In the genomic region with DNA sequence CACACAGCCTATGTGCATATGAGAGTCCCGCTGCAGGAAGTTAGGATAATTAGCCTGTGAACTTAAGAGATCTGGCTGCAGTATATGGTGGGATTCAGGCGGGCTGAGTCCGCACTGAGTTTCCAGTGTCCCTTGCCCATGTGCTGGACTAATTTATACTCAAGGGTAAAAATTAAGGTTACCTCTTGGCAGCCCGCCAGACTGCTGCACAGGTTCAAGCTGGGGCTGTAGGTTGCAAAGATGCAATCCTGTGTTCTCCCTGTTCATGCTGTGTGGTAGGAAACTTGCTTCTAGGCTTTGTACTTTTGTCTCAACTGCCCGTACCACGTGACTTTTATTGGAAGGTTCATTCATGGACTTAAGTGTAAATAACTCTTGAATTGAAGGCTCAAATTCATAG, we compare ENCODE assay signal across 10 mouse cellular contexts. TPM values are rescaled to one million over a fixed set of nuclear protein-coding genes. Genes with fewer than 3 reads are reported as not detected.
A peak's percentile ranks its signal among the peaks of the same experiment; 100 is the strongest.
DNase-seq lines count a peak whose midpoint lies in the region; ATAC-seq and TF ChIP-seq lines count a peak whose summit lies in the region.
"Had no signal": no experiment of that assay in that cellular context is flagged by ENCODE, and none has a peak within 500 bp of the region (broad histone marks: within the 10 kb centered on the region; RNA-seq: fewer than 3 reads in every experiment).

No protein-coding gene starts in this region.

- TF ChIP-seq POLR2A in limb, embryonic 14.5 days (IDR thresholded peaks at IDR 0.05; ENCODE audit: borderline replicate concordance, extremely low read depth, insufficient read depth, insufficient read length) = no peak

- peak overlapping the region; percentile 38; the same call in 1 of the 2 replicates for H3K27ac ChIP-seq in lung, embryonic 15.5 days
- H3K27ac ChIP-seq in embryonic facial prominence, embryonic 13.5 days = peak overlapping the region; percentile 29; the same call in 1 of the 2 replicates
- H3K27ac ChIP-seq in limb, embryonic 14.5 days (replicated peaks; ENCODE audit: low read depth, low read length) = no peak overlapping the region; the same call in 1 of the 2 replicates

- H3K4me1 ChIP-seq in lung, embryonic 15.5 days = peaks cover 23% of the 10 kb centered on the region
- H3K4me1 ChIP-seq in embryonic facial prominence, embryonic 13.5 days = peaks cover 10% of the 10 kb centered on the region
- H3K4me1 ChIP-seq in limb, embryonic 14.5 days (ENCODE audit: control insufficient read depth, insufficient read depth, low read length) = peaks cover 10% of the 10 kb centered on the region

- WGBS in lung, embryonic 15.5 days = 55% methylated on average over 6 of the region's 6 CpGs
- WGBS in embryonic facial prominence, embryonic 13.5 days = 57% methylated on average over 6 of the region's 6 CpGs
- 27% methylated on average over 6 of the region's 6 CpGs for WGBS in limb, embryonic 14.5 days

- H3K4me2 ChIP-seq in lung, embryonic 15.5 days = no peak overlapping the region
- H3K4me2 ChIP-seq in embryonic facial prominence, embryonic 13.5 days = no peak overlapping the region
- no peak overlapping the region for H3K4me2 ChIP-seq in limb, embryonic 14.5 days (replicated peaks; ENCODE audit: low read depth, low read length, severe bottlenecking)
- H3K4me2 ChIP-seq: liver, embryonic 13.5 days had no signal

- no peaks in the 10 kb centered on the region for H3K9me3 ChIP-seq in lung, embryonic 15.5 days
- H3K9me3 ChIP-seq in embryonic facial prominence, embryonic 13.5 days = no peaks in the 10 kb centered on the region
- H3K9me3 ChIP-seq in limb, embryonic 14.5 days (ENCODE audit: control insufficient read depth, low read length) = no peaks in the 10 kb centered on the region
- H3K9me3 ChIP-seq: liver, embryonic 13.5 days had no signal

- no peak overlapping the region for H3K4me3 ChIP-seq in lung, embryonic 15.5 days
- no peak overlapping the region for H3K4me3 ChIP-seq in embryonic facial prominence, embryonic 13.5 days
- H3K4me3 ChIP-seq in limb, embryonic 14.5 days (replicated peaks; ENCODE audit: low read length) = no peak overlapping the region
- H3K4me3 ChIP-seq: liver, embryonic 13.5 days had no signal

- ATAC-seq in lung, embryonic 15.5 days (ENCODE audit: borderline replicate concordance, extremely low read depth, low FRiP score, low TSS enrichment) = 0 out of 2 replicates have a peak, but pooled peaks have one; percentile 8
- no peak for ATAC-seq in embryonic facial prominence, embryonic 13.5 days (ENCODE audit: insufficient number of reproducible peaks, insufficient read depth, low FRiP score, low TSS enrichment, low read depth)
- peak; percentile 68 for ATAC-seq in limb, embryonic 14.5 days (ENCODE audit: low FRiP score, low read depth)
- ATAC-seq: Patski had no signal

- H3K9ac ChIP-seq in lung, embryonic 15.5 days = no peak overlapping the region
- H3K9ac ChIP-seq in embryonic facial prominence, embryonic 13.5 days = no peak overlapping the region
- H3K9ac ChIP-seq in limb, embryonic 14.5 days (ENCODE audit: low read depth, low read length, severe bottlenecking) = no peak overlapping the region
- H3K9ac ChIP-seq: liver, embryonic 13.5 days had no signal

- no peak for DNase-seq in lung, postnatal 10 days
- peak; percentile 30 for DNase-seq in kidney, adult 11 months
- DNase-seq in limb, embryonic 14.5 days (ENCODE audit: low spot score) = peak; percentile 24
- DNase-seq in gastrocnemius, postnatal 4 days (ENCODE audit: low spot score in 2 of 2) = no peak
- DNase-seq in embryo, embryonic 10.5 days (ENCODE audit: low spot score) = no peak
- DNase-seq: liver, embryonic 13.5 days; spleen, adult 18-20 months had no signal

- H3K27me3 ChIP-seq in lung, embryonic 15.5 days = no peaks in the 10 kb centered on the region
- no peaks in the 10 kb centered on the region for H3K27me3 ChIP-seq in embryonic facial prominence, embryonic 13.5 days
- no peaks in the 10 kb centered on the region for H3K27me3 ChIP-seq in limb, embryonic 14.5 days (ENCODE audit: control insufficient read depth, insufficient read depth, low read length)
- H3K27me3 ChIP-seq: liver, embryonic 13.5 days; Patski had no signal

- no peaks in the 10 kb centered on the region for H3K36me3 ChIP-seq in lung, embryonic 15.5 days
- no peaks in the 10 kb centered on the region for H3K36me3 ChIP-seq in embryonic facial prominence, embryonic 13.5 days
- H3K36me3 ChIP-seq in limb, embryonic 14.5 days (ENCODE audit: control insufficient read depth, insufficient read depth, low read length) = no peaks in the 10 kb centered on the region
- H3K36me3 ChIP-seq: liver, embryonic 13.5 days had no signal

RNA-seq across cellular contexts. Expression of a gene that starts 3.0 kb away (rescaled TPM):
- polyA plus RNA-seq in lung, embryonic 15.5 days (2015; fragmentation: Nextera tagmentation; extraction: Ambion mirVana) = 3.2 and 3.4 TPM in 2 replicates
- 1.4 and 21.8 TPM in 2 replicates for polyA plus RNA-seq in embryonic facial prominence, embryonic 13.5 days (2015; fragmentation: Nextera tagmentation; extraction: Ambion mirVana)
- polyA plus RNA-seq in limb, embryonic 14.5 days (2012; rRNA removed) = 3.0 and 3.9 TPM in 2 replicates
- polyA plus RNA-seq in limb, embryonic 14.5 days (2014; fragmentation: Nextera tagmentation; extraction: Ambion mirVana) = 3.4 and 6.3 TPM in 2 replicates
- total RNA-seq in gastrocnemius, postnatal 4 days (2021) = 100 to 1,000 TPM; 228 to 250 TPM

Comparison
In these comparisons a context has a peak if more than half of its experiments do, and no peak if none do; other contexts are left out.
1. DNase-seq: peak in kidney, adult 11 months (single experiment) and limb, embryonic 14.5 days (single experiment); none in lung, postnatal 10 days (single experiment), gastrocnemius, postnatal 4 days (0 of 2) and embryo, embryonic 10.5 days (single experiment).